Mouse (Mus musculus) midbrain, embryonic 14.5 days (tissue): Measurements from ENCODE around the gene Fads3. TPM values are rescaled to one million over a fixed set of nuclear protein-coding genes. Genes with fewer than 3 reads are reported as not detected.

ENCODE experiments used
- ATAC-seq: fragments of 200-750 bp; cut with Nextera tagmentation; 2 replicates; pipeline ENCODE4 v1.8.0; 2017; ENCODE audit warnings: moderate number of reproducible peaks, moderate library complexity; ENCODE audit not compliant: low FRiP score, low TSS enrichment
- DNase-seq: peaks from one replicate; pipeline ENCODE4 v3.0.0-alpha.2; 2015
- H3K27ac ChIP-seq: fragments of 300-500 bp; sonication (generic); replicated peaks from 2 replicates; pipeline ENCODE4 v1.5.1; 2014; ENCODE audit warnings: mild to moderate bottlenecking, low read depth, low read length, moderate library complexity
- H3K27me3 ChIP-seq: fragments of 300-500 bp; sonication (generic); 2 replicates; pipeline ENCODE4 v1.6.1; 2014; ENCODE audit warnings: low read length, control low read depth, mixed read lengths; ENCODE audit not compliant: control insufficient read depth, insufficient read depth
- H3K36me3 ChIP-seq: fragments of 300-500 bp; sonication (generic); 2 replicates; pipeline ENCODE4 v1.6.1; 2014; ENCODE audit warnings: low read length, control low read depth; ENCODE audit not compliant: control insufficient read depth, insufficient read depth
- H3K4me1 ChIP-seq: fragments of 300-500 bp; sonication (generic); 2 replicates; pipeline ENCODE4 v1.6.1; 2014; ENCODE audit warnings: mild to moderate bottlenecking, antibody characterized with exemption, low read length, control low read depth; ENCODE audit not compliant: control insufficient read depth, insufficient read depth
- H3K4me2 ChIP-seq: fragments of 300-500 bp; sonication (generic); 2 replicates; pipeline ENCODE4 v1.6.1; 2014; ENCODE audit warnings: mild to moderate bottlenecking, low read length, moderate library complexity
- H3K4me3 ChIP-seq: fragments of 300-500 bp; sonication (generic); replicated peaks from 2 replicates; pipeline ENCODE4 v1.5.1; 2014; ENCODE audit warnings: low read depth, low read length
- H3K9ac ChIP-seq: fragments of 300-500 bp; sonication (generic); replicated peaks from 2 replicates; pipeline ENCODE4 v1.6.1; 2014; ENCODE audit warnings: mild to moderate bottlenecking, low read length, moderate library complexity
- H3K9me3 ChIP-seq: fragments of 300-500 bp; sonication (generic); 2 replicates; pipeline ENCODE4 v1.6.1; 2016; ENCODE audit warnings: low read length, control low read depth, mixed read lengths; ENCODE audit not compliant: control insufficient read depth
- WGBS: fragments of 180-500 bp; shearing (Covaris S2); extraction: QIAGEN DNeasy Blood & Tissue Kit; methylation state at CpG from one replicate; pipeline ENCODE4 v1.1.7; 2014; 5-methylcytosine and 5-hydroxymethylcytosine counted together
- polyA plus RNA-seq: library from polyadenylated mRNA; unstranded; fragments of >200 nt; fragmentation: Nextera tagmentation; extraction: Ambion mirVana; gene quantifications from 2 replicates; pipeline ENCODE4 v1.2.1, GENCODE M21; 2014

Gene Fads3
- 15.4 and 17.8 TPM in 2 replicates for polyA plus RNA-seq

DNA sequence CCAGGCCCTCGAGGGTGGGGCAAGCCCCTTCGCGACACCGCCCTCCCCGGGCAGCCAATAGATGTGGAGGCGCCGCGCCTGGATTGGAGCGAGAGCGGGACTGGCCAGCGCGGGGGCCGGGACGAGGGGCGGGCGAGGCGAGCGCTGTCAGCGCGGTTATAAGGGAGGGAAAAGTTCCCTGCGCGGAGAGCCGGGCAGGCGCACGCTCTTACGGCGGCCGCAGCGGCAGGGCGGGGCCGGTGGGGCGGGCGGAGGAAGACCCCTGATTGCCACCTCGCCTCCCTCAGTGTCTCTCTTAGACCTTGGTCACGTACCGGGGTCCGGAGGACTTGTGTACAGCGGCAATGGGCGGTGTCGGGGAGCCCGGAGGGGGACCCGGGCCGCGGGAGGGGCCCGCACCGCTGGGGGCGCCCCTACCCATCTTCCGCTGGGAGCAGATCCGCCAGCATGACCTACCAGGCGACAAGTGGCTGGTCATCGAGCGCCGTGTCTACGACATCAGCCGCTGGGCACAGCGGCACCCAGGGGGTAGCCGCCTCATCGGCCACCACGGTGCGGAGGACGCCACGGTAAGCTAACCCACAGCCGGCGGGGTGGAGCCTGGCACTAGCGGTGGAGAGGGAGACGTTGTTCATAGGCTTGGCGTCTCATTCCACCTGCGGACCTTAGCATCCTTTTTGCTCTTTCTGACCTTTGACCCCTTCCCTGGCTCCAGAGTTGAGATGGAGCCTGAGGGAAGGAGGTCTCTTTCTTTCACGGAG is at the start of gene Fads3:
Gene Fads3, plus strand, starts transcription at position 182 of the 761 bp plus-strand sequence.
- DNase-seq (peak; percentile 81), ATAC-seq (peak; percentile 85)
- Histone ChIP-seq H3K36me3 (no peaks in the 10 kb centered on the region), H3K4me2 (peak within 1 kb of the TSS; percentile 97), H3K4me3 (peak within 1 kb of the TSS; percentile 60), H3K27ac (0 out of 2 replicates have a peak within 1 kb of the TSS, but pooled peaks have one; percentile 20), H3K9ac (peak within 1 kb of the TSS; percentile 66), H3K4me1 (peaks cover 9% of the 10 kb centered on the region), H3K27me3 (no peaks in the 10 kb centered on the region), H3K9me3 (no peaks in the 10 kb centered on the region)
- WGBS, result under 1% methylated on average over 65 of the region's 69 CpGs

GRCm38 (mm10) chr19:9992011-9992958 is 49.1 kb upstream of the Fads3 start:
- H3K4me3 ChIP-seq, result peak overlapping the region; percentile 27
- 50% methylated on average over 26 of the region's 26 CpGs for WGBS
- no peaks in the 10 kb centered on the region for H3K9me3 ChIP-seq
- H3K4me1 ChIP-seq, result 0 out of 2 replicates have a peak, but pooled peaks cover 4% of the 10 kb centered on the region
- ATAC-seq (peak; percentile 51), DNase-seq (no peak)
- H3K27ac ChIP-seq, result 0 out of 2 replicates have a peak overlapping the region, but pooled peaks have one; percentile 37
- no peaks in the 10 kb centered on the region; the same call in 1 of the 2 replicates for H3K36me3 ChIP-seq
- H3K4me2 ChIP-seq, result peak overlapping the region; percentile 54
- H3K27me3 ChIP-seq, result no peaks in the 10 kb centered on the region
- peak overlapping the region; percentile 39 for H3K9ac ChIP-seq

DNA sequence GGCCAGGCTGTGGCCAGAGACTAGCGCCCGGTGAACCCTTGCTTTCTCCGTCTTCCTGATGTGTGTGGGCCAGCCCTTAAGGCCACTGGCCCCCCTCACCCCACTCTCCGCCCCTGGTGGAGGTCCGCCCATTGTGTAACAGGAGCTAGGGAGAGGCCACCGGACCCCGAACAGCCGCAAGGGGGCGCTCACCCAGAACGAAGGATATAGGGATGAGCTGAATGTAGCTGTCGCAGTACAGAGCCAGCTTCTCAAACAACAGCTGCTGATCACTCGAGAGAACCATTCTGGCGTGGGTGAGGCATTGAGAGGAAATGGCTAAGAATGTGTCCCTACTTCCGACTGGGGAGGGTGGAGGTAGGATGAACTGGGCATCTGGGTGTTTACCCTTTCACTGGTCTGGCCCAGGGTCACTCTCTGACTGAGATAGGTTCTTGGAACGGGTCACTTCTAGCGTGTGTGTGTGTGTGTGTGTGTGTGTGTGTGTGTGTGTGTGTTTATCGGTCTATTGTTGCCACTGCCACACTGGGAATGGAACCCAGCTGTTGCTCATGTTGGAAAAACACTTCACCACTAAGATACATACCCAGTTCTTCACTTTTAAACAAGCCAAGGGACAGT is 48.2 kb upstream of the Fads3 start:
- peak; percentile 84 for ATAC-seq
- peak overlapping the region; percentile 39 for H3K9ac ChIP-seq
- no peaks in the 10 kb centered on the region for H3K36me3 ChIP-seq
- H3K27me3 ChIP-seq, result no peaks in the 10 kb centered on the region
- no peaks in the 10 kb centered on the region for H3K9me3 ChIP-seq
- peak overlapping the region; percentile 54 for H3K4me2 ChIP-seq
- DNase-seq, result peak; percentile 88
- peak overlapping the region; percentile 27 for H3K4me3 ChIP-seq
- 5% methylated on average over 17 of the region's 17 CpGs for WGBS
- H3K27ac ChIP-seq, result 0 out of 2 replicates have a peak overlapping the region, but pooled peaks have one; percentile 37
- H3K4me1 ChIP-seq, result 0 out of 2 replicates have a peak, but pooled peaks cover 4% of the 10 kb centered on the region

- no peak overlapping the region for H3K4me3 ChIP-seq
- no peaks in the 10 kb centered on the region for H3K36me3 ChIP-seq
- H3K27me3 ChIP-seq, result no peaks in the 10 kb centered on the region
- 73% methylated on average over 12 of the region's 12 CpGs for WGBS
- H3K4me2 ChIP-seq, result no peak overlapping the region
- no peaks in the 10 kb centered on the region for H3K9me3 ChIP-seq
- no peak for DNase-seq
- no peak overlapping the region for H3K9ac ChIP-seq
- ATAC-seq, result no peak
- no peak overlapping the region for H3K27ac ChIP-seq
- H3K4me1 ChIP-seq, result 0 out of 2 replicates have a peak, but pooled peaks cover 4% of the 10 kb centered on the region
Measured at GRCm38 (mm10) chr19:9997204-9998062, 43.9 kb upstream of the Fads3 start.

- no peak for DNase-seq
- H3K4me2 ChIP-seq, result no peak overlapping the region
- ATAC-seq, result no peak
- no peaks in the 10 kb centered on the region for H3K4me1 ChIP-seq
- H3K27me3 ChIP-seq, result no peaks in the 10 kb centered on the region
- 83% methylated on average over 2 of the region's 2 CpGs for WGBS
- no peaks in the 10 kb centered on the region for H3K36me3 ChIP-seq
- H3K4me3 ChIP-seq, result no peak overlapping the region
- H3K9ac ChIP-seq, result no peak overlapping the region
- H3K27ac ChIP-seq, result no peak overlapping the region
- no peaks in the 10 kb centered on the region for H3K9me3 ChIP-seq
Measured at GRCm38 (mm10) chr19:9998063-9998416, 43.3 kb upstream of the Fads3 start.

GRCm38 (mm10) chr19:9998736-9999486 is 42.5 kb upstream of the Fads3 start:
- no peaks in the 10 kb centered on the region for H3K4me1 ChIP-seq
- 69% methylated on average over 13 of the region's 13 CpGs for WGBS
- no peak for DNase-seq

DNA sequence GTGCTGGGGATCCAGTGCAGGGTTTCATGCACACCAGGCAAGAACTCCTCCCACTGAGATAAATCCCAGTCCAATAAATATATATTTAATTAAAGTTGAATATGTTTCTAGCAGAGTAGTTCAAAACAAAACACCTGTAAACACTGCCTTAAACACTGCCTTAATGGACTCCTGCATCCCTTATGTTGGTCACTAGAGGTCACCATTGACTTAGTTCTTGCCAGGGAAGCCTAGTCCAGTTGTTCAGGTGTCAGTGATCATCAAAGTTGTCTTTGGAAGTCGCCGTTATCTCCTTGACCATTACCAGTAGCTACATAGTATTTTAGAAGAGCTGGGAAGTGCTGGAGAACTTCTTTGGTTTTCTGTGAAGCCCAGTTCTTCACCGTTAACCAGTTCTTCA is 41.0 kb upstream of the Fads3 start:
- WGBS, result 31% methylated on average over 3 of the region's 3 CpGs
- Histone ChIP-seq H3K4me1 (no peaks in the 10 kb centered on the region), H3K36me3 (no peaks in the 10 kb centered on the region), H3K27me3 (no peaks in the 10 kb centered on the region), H3K27ac (no peak overlapping the region), H3K4me2 (no peak overlapping the region), H3K9ac (no peak overlapping the region), H3K4me3 (no peak overlapping the region), H3K9me3 (no peaks in the 10 kb centered on the region)
- no peak for ATAC-seq
- DNase-seq, result peak; percentile 78

More at GRCm38 (mm10) chr19:9998736-9999486, 42.5 kb upstream of the Fads3 start:
- ATAC-seq, result no peak
- Histone ChIP-seq H3K9me3 (no peaks in the 10 kb centered on the region), H3K4me2 (no peak overlapping the region), H3K9ac (no peak overlapping the region), H3K4me3 (no peak overlapping the region), H3K36me3 (no peaks in the 10 kb centered on the region), H3K27me3 (no peaks in the 10 kb centered on the region), H3K27ac (no peak overlapping the region)
